Mouse (Mus musculus) midbrain, postnatal 0 days (tissue): Measurements from ENCODE around the gene Lmx1b. TPM values are rescaled to one million over a fixed set of nuclear protein-coding genes. Genes with fewer than 3 reads are reported as not detected.

Source experiments
- ATAC-seq: fragments of 200-750 bp; cut with Nextera tagmentation; 2 replicates; pipeline ENCODE4 v1.8.0; 2017; ENCODE audit warnings: moderate number of reproducible peaks, mild to moderate bottlenecking, moderate TSS enrichment, moderate library complexity; ENCODE audit not compliant: low FRiP score
- DNase-seq: peaks from one replicate; pipeline ENCODE4 v3.0.0-alpha.2; 2015; ENCODE audit warnings: low spot score
- H3K27ac ChIP-seq: fragments of 300-500 bp; sonication (generic); 2 replicates; pipeline ENCODE4 v1.5.1; 2014; ENCODE audit warnings: low read depth, mild to moderate bottlenecking, low read length, mixed read lengths
- H3K27me3 ChIP-seq: fragments of 300-500 bp; sonication (generic); 2 replicates; pipeline ENCODE4 v1.6.1; 2014; ENCODE audit warnings: low read length, control low read depth, mixed read lengths; ENCODE audit not compliant: insufficient read depth
- H3K36me3 ChIP-seq: fragments of 300-500 bp; sonication (generic); 2 replicates; pipeline ENCODE4 v1.6.1; 2014; ENCODE audit warnings: low read length, control low read depth, mixed read lengths; ENCODE audit not compliant: insufficient read depth
- H3K4me1 ChIP-seq: fragments of 300-500 bp; sonication (generic); 2 replicates; pipeline ENCODE4 v1.6.1; 2014; ENCODE audit warnings: mild to moderate bottlenecking, control low read depth, antibody characterized with exemption, low read length, mixed read lengths; ENCODE audit not compliant: insufficient read depth
- H3K4me2 ChIP-seq: fragments of 300-500 bp; sonication (generic); 2 replicates; pipeline ENCODE4 v1.6.1; 2014; ENCODE audit warnings: low read depth, mild to moderate bottlenecking, low read length, mixed read lengths; ENCODE audit not compliant: poor library complexity, severe bottlenecking
- H3K4me3 ChIP-seq: fragments of 300-500 bp; sonication (generic); 2 replicates; pipeline ENCODE4 v1.5.1; 2014; ENCODE audit warnings: low read depth, mild to moderate bottlenecking, low read length, moderate library complexity
- H3K9ac ChIP-seq: fragments of 300-500 bp; sonication (generic); replicated peaks from 2 replicates; pipeline ENCODE4 v1.6.1; 2014; ENCODE audit warnings: mild to moderate bottlenecking, low read length, moderate library complexity, mixed read lengths; ENCODE audit not compliant: poor library complexity, severe bottlenecking
- H3K9me3 ChIP-seq: fragments of 300-500 bp; sonication (generic); 2 replicates; pipeline ENCODE4 v1.6.1; 2016; ENCODE audit warnings: low read length, control low read depth
- CTCF ChIP-seq: IDR thresholded peaks from 2 replicates; pipeline ENCODE4 v1.5.1; 2016; ENCODE audit warnings: antibody characterized with exemption, mild to moderate bottlenecking
- WGBS: fragments of 180-500 bp; shearing (Covaris S2); extraction: QIAGEN DNeasy Blood & Tissue Kit; methylation state at CpG from one replicate; pipeline ENCODE4 v1.1.7; 2014; 5-methylcytosine and 5-hydroxymethylcytosine counted together
- polyA plus RNA-seq: library from polyadenylated mRNA; unstranded; fragments of >200 nt; fragmentation: Nextera tagmentation; extraction: Ambion mirVana; gene quantifications from 2 replicates; pipeline ENCODE4 v1.2.1, GENCODE M21; 2015
- total RNA-seq: library from RNA; depleted of rRNA; stranded (reverse); fragments of >200 nt; gene quantifications from 2 replicates; pipeline ENCODE4 v1.2.3, GENCODE M21; 2014

Gene Lmx1b
- total and polyA plus RNA-seq, 2 experiments from 2014 or later: 0.83 to 8.4 TPM

GRCm38 (mm10) chr2:33678950-33679654, 38.8 kb upstream of the Lmx1b start:
- no peak overlapping the region for H3K27ac ChIP-seq
- ATAC-seq (no peak), DNase-seq (no peak)
- no peaks in the 10 kb centered on the region for H3K36me3 ChIP-seq
- H3K4me1 ChIP-seq: no peaks in the 10 kb centered on the region
- no peaks in the 10 kb centered on the region for H3K27me3 ChIP-seq
- no peak overlapping the region for H3K9ac ChIP-seq
- 72% methylated on average over 12 of the region's 12 CpGs for WGBS
- H3K9me3 ChIP-seq: no peaks in the 10 kb centered on the region
- TF ChIP-seq CTCF: no peak
- no peak overlapping the region for H3K4me3 ChIP-seq
- no peak overlapping the region for H3K4me2 ChIP-seq

DNA sequence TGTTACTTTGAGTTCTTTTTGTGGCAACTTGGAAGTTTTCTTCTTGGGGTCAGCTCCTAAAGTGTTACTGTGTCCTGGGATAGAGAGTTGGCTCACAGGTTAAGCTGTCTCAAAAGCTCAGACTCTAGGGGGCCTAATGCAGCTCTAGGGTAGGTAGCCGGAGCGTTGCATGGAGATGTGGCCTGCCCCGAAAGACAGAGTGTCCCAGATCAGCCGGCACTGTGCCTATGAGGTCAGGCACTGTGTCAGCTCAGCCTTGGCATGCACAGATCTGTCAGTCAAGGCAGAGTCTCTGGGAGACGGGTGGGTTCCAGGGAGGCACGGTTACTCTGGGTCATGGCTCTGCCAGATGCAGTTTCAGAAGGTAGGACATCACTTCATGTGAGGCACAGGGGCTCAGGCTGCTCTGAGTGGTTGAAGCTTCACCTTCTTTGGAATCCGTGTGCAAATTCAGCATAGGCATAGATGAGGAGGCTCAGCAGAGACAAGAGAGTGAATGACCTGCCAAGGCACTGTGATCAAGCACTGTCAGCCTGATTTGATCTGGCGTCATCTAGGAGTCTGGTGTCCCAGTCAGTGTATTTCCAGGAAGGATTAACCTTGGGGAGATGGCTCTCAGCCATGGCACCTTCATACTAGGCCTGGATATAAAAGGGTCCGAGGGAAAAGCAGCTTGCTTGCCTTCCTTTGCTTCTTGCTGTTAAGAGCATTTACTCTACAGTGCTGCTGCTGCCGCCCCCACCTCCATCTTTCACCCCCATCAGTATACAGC, 32.6 kb upstream of the Lmx1b start:
- Histone ChIP-seq H3K9me3 (no peaks in the 10 kb centered on the region), H3K4me1 (no peaks in the 10 kb centered on the region), H3K9ac (no peak overlapping the region), H3K27me3 (no peaks in the 10 kb centered on the region), H3K4me3 (no peak overlapping the region), H3K27ac (no peak overlapping the region), H3K36me3 (no peaks in the 10 kb centered on the region), H3K4me2 (no peak overlapping the region)
- no peak for ATAC-seq
- WGBS: 69% methylated on average over 10 of the region's 10 CpGs
- no peak for TF ChIP-seq CTCF
- DNase-seq: no peak

GRCm38 (mm10) chr2:33668741-33669140, 28.4 kb upstream of the Lmx1b start:
- no peak overlapping the region for H3K4me3 ChIP-seq
- H3K9ac ChIP-seq: no peak overlapping the region
- 0 out of 2 replicates have a peak, but pooled peaks cover 3% of the 10 kb centered on the region for H3K27me3 ChIP-seq
- no peak for ATAC-seq
- TF ChIP-seq CTCF: no peak
- DNase-seq: no peak
- 0 out of 2 replicates have a peak, but pooled peaks cover 3% of the 10 kb centered on the region for H3K4me1 ChIP-seq
- no peaks in the 10 kb centered on the region for H3K36me3 ChIP-seq
- 83% methylated on average over 6 of the region's 6 CpGs for WGBS
- H3K9me3 ChIP-seq: no peaks in the 10 kb centered on the region
- no peak overlapping the region for H3K27ac ChIP-seq
- no peak overlapping the region for H3K4me2 ChIP-seq

- DNase-seq (no peak), ATAC-seq (no peak)
- Histone ChIP-seq H3K9ac (no peak overlapping the region), H3K9me3 (no peaks in the 10 kb centered on the region), H3K4me1 (0 out of 2 replicates have a peak, but pooled peaks cover 3% of the 10 kb centered on the region), H3K4me3 (no peak overlapping the region), H3K36me3 (no peaks in the 10 kb centered on the region), H3K4me2 (no peak overlapping the region), H3K27me3 (0 out of 2 replicates have a peak, but pooled peaks cover 3% of the 10 kb centered on the region), H3K27ac (no peak overlapping the region)
- 50% methylated on average over 11 of the region's 11 CpGs for WGBS
- no peak for TF ChIP-seq CTCF
These were observed 26.2 kb upstream of the Lmx1b start for GRCm38 (mm10) chr2:33666388-33666945.

DNA sequence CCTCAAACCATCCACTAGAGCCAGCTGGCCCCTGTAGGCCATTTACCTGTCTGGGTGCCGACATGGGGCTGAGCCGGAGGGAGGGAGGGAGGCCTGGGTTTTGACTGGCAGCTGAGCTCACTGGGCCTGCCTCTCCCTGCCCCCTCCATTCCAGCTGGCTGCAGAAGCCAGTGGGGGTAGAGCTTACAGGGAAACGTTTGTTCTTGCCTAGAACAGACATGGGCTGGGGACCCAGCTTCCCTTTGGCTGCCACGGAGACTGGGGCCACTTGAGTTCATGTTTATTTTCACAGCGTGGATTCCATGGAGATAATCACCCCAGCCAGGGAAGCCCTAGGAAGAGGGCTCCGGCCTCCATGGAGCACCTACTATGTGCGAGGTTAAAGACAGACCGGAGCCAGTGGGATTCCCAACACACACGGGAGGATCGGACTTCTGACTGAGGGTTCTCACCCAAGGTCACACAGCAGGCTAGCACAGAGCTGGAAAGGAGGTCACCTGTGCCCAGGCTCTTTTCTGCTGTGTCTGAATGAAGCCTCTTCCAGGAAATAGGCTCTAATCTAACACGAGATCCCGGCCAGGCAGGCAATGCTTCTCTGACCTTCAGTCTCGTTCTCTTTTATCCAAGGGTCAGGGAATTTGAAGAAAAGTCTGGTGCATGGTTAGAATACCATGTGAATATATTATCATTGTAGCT, 25.2 kb upstream of the Lmx1b start:
- Histone ChIP-seq H3K4me3 (no peak overlapping the region), H3K9ac (no peak overlapping the region), H3K27me3 (0 out of 2 replicates have a peak, but pooled peaks cover 3% of the 10 kb centered on the region), H3K4me2 (no peak overlapping the region), H3K9me3 (no peaks in the 10 kb centered on the region), H3K27ac (no peak overlapping the region), H3K4me1 (0 out of 2 replicates have a peak, but pooled peaks cover 3% of the 10 kb centered on the region), H3K36me3 (no peaks in the 10 kb centered on the region)
- TF ChIP-seq CTCF: no peak
- WGBS: 31% methylated on average over 13 of the region's 13 CpGs
- peak; percentile 22 for DNase-seq
- ATAC-seq: no peak; the same call in 1 of the 2 replicates
